Mouse (Mus musculus) effector memory CD4-positive, alpha-beta T cell, adult 7 months (primary cell): ENCODE measurements around the gene Akr1cl. TPM values are rescaled to one million over a fixed set of nuclear protein-coding genes. Genes with fewer than 3 reads are reported as not detected.

ENCODE experiments used
- polyA plus RNA-seq: library from polyadenylated mRNA; unstranded; fragments of 100-300 nt; shearing (Covaris generic); gene quantifications from one replicate; pipeline ENCODE4 v1.2.1, GENCODE M21; 2017

Akr1cl gene
- polyA plus RNA-seq, result not detected

DNA sequence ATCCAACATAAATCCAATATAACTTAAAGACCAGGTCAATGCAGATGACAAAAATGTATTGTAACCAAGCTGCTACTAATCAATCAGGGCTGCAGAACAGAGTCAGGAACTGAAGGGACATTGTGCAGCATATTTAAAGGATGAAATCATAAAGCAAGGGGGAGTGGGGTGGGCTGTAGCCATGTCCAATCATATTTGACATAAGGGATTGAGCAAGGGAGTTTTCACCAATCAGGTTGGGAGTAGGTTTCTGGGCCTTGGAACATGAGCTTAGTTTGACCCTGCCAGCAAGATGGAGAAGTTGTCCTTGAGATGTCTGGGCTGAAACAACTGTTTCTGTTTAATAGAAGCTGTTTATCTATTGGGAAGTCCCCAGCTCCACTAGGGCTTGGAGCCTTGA is at the start of gene Akr1cl:
Gene Akr1cl (minus strand): TSS at position 119 of the 400 bp plus-strand sequence.

GRCm38 (mm10) chr1:65082188-65082587 is 49.6 kb upstream of the Akr1cl start, which contains the start of gene Crygb:
Crygb (minus strand) TSS chr1:65082288.

GRCm38 (mm10) chr1:65073589-65073988 is 41.0 kb upstream of the Akr1cl start, which contains the start of gene Crygc:
Crygc (minus strand) TSS chr1:65073689.

GRCm38 (mm10) chr1:65063352-65063751 is 30.8 kb upstream of the Akr1cl start, which contains the start of gene Crygd:
Crygd (minus strand) TSS chr1:65063452.

DNA sequence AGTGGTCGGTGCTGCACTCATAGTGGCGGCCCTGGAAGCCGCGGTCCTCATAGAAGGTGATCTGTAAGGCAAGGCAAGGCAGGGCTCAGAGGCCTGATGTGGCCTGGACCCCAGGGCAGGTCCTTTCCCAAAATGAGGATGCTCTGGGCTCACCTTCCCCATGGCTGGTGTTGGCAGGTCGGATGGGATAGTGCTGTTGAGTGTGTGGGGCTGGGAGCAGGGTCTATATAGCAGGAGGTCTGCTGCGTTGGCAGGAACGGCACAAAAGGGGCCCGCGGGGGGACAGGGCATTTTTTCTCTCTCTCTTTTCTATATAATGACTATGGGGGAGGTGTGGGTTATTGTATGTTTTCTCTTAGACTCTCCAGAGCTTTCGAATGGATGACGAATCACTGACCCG is 18.4 kb upstream of the Akr1cl start, which contains the start of gene Cryge:
Gene Cryge (minus strand): TSS at position 198 of the 400 bp plus-strand sequence.

Other genes with a start within 250 kb of the Akr1cl start
- gene Plekhm3, start 75.9 kb downstream of the Akr1cl start, polyA plus RNA-seq, result 37.8 TPM
- not detected for gene Cryge, start 18.4 kb upstream of the Akr1cl start, polyA plus RNA-seq
- not detected for gene Crygd, start 30.7 kb upstream of the Akr1cl start, polyA plus RNA-seq
- not detected for gene Crygc, start 40.9 kb upstream of the Akr1cl start, polyA plus RNA-seq
- not detected for gene Crygb, start 49.5 kb upstream of the Akr1cl start, polyA plus RNA-seq
- not detected for gene Cryga, start 70.6 kb upstream of the Akr1cl start, polyA plus RNA-seq
- gene Gm28845, start 86.8 kb upstream of the Akr1cl start, polyA plus RNA-seq, result not detected
- not detected for gene D630023F18Rik, start 90.5 kb upstream of the Akr1cl start, polyA plus RNA-seq
- 3.2 TPM for gene Idh1, start 153.7 kb upstream of the Akr1cl start, polyA plus RNA-seq
- 18.0 TPM for gene Pikfyve, start 153.9 kb upstream of the Akr1cl start, polyA plus RNA-seq
- gene Pth2r, start 249.3 kb upstream of the Akr1cl start, polyA plus RNA-seq, result not detected